Mouse (Mus musculus): ENCODE measurements around the gene I830077J02Rik. TPM values are rescaled to one million over a fixed set of nuclear protein-coding genes. Genes with fewer than 3 reads are reported as not detected.

I830077J02Rik gene
- polyA plus RNA-seq, 1 experiment from 2014 or later = 0.62 TPM

DNA sequence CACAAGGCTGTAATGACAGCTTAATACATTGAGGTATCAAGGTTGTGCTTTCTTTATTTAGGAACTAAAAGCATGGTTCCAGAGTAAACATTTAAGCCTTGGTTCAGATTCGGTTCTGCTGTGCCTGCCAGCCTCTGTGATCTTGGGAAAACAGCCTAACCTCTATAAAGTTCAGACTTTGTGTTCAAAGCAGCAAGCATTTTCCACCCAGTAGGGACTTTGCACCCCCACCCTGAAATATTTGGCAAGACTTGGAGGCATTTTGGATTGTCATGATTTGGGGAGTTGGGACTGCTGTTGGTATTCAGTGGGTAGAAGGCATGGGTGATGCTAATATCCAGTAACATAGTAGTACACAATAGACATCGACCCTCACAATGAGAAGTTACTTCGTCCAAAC, 43.5 kb downstream of the I830077J02Rik start:
- no peaks in the 10 kb centered on the region for H3K9me3 ChIP-seq (ENCODE audit: low read length)
- ATAC-seq (ENCODE audit: low FRiP score, low TSS enrichment) = no peak
- H3K27ac ChIP-seq (ENCODE audit: low read length) = no peak overlapping the region
- H3K27me3 ChIP-seq (ENCODE audit: insufficient read depth, low read length) = no peaks in the 10 kb centered on the region
- H3K36me3 ChIP-seq (ENCODE audit: insufficient read depth, low read length) = no peaks in the 10 kb centered on the region
- peaks cover 26% of the 10 kb centered on the region for H3K4me1 ChIP-seq (ENCODE audit: insufficient read depth, low read length)
- H3K4me3 ChIP-seq (ENCODE audit: low read length) = no peak overlapping the region
- H3K9ac ChIP-seq (replicated peaks; ENCODE audit: low read length) = no peak overlapping the region
- 77% methylated on average over 3 of the region's 3 CpGs for WGBS
- H3K4me2 ChIP-seq (replicated peaks; ENCODE audit: low read depth, low read length) = no peak overlapping the region

DNA sequence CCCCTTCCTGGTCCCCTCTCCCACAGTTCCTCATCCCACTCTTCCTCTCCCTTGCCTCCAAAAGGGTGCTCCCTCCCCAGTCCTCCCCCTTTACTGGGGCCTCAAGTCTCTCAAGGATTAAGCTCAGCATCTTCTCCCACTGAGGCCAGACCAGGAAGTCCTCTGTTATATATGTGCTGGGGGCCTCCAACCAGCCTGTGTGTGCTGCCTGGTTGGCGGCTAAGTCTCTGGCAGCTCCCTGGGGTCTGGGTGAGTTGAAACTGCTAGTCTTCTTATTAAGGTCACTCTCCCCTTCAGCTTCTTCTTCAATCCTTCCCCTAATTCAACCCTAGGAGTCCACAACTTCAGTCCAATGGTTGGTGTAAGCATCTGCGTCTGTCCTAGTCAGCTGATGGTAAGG, 49.4 kb downstream of the I830077J02Rik start:
- Histone ChIP-seq H3K9me3 (ENCODE audit: low read length) (no peaks in the 10 kb centered on the region), H3K9ac (replicated peaks; ENCODE audit: low read length) (no peak overlapping the region), H3K36me3 (ENCODE audit: insufficient read depth, low read length) (no peaks in the 10 kb centered on the region), H3K4me2 (replicated peaks; ENCODE audit: low read depth, low read length) (no peak overlapping the region), H3K27me3 (ENCODE audit: insufficient read depth, low read length) (no peaks in the 10 kb centered on the region), H3K27ac (ENCODE audit: low read length) (no peak overlapping the region), H3K4me3 (ENCODE audit: low read length) (no peak overlapping the region), H3K4me1 (ENCODE audit: insufficient read depth, low read length) (no peaks in the 10 kb centered on the region)
- no peak for ATAC-seq (ENCODE audit: low FRiP score, low TSS enrichment)
- WGBS = 85% methylated on average over 2 of the region's 2 CpGs

DNA sequence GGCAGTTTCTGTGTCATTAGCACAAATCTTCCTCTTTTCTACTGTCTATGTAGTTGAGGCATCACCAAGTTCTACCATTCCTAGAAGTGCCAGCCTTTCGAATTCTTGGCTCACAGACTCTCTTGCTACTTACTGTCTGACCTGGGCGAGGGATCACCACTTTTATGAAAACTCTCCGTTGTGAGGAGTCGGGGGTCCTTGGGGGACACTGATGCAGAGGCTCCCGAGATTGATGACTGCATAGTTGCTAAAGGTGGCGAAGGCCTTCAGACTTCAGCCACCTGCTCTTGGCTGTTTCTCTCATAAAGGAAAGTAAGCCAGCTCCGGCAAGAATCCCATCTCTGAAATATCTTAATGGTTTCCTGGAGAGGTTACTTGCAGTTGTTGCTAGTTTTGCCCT, 50.4 kb downstream of the I830077J02Rik start:
- Histone ChIP-seq H3K4me2 (replicated peaks; ENCODE audit: low read depth, low read length) (no peak overlapping the region), H3K36me3 (ENCODE audit: insufficient read depth, low read length) (no peaks in the 10 kb centered on the region), H3K4me1 (ENCODE audit: insufficient read depth, low read length) (no peaks in the 10 kb centered on the region), H3K9ac (replicated peaks; ENCODE audit: low read length) (no peak overlapping the region), H3K27me3 (ENCODE audit: insufficient read depth, low read length) (no peaks in the 10 kb centered on the region), H3K27ac (ENCODE audit: low read length) (no peak overlapping the region), H3K4me3 (ENCODE audit: low read length) (no peak overlapping the region), H3K9me3 (ENCODE audit: low read length) (no peaks in the 10 kb centered on the region)
- 90% methylated on average over 7 of the region's 7 CpGs for WGBS
- no peak for ATAC-seq (ENCODE audit: low FRiP score, low TSS enrichment)

DNA sequence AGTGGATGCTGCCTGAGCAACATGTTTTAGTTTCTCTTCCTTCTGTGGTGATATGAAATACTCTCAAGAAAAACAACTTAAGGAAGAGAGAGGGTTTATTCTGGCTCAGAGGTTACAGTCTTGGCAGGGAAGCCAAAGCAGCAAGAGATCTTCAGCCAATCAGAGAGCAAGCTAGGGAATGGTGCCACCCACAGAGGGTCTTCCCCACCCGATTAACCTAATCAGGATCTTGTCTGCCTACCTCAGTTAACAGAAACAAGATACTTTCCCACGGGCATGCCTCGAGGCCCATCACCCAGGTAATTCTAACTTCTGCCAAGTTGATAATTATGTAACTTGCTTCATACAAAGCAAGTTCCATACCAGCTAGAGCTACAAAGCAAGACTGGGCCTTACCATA, 52.0 kb downstream of the I830077J02Rik start:
- WGBS = 35% methylated on average over 3 of the region's 3 CpGs
- Histone ChIP-seq H3K27me3 (ENCODE audit: insufficient read depth, low read length) (no peaks in the 10 kb centered on the region), H3K27ac (ENCODE audit: low read length) (no peak overlapping the region), H3K36me3 (ENCODE audit: insufficient read depth, low read length) (no peaks in the 10 kb centered on the region), H3K9me3 (ENCODE audit: low read length) (no peaks in the 10 kb centered on the region), H3K4me2 (replicated peaks; ENCODE audit: low read depth, low read length) (no peak overlapping the region), H3K4me1 (ENCODE audit: insufficient read depth, low read length) (no peaks in the 10 kb centered on the region), H3K9ac (replicated peaks; ENCODE audit: low read length) (no peak overlapping the region), H3K4me3 (ENCODE audit: low read length) (no peak overlapping the region)
- ATAC-seq (ENCODE audit: low FRiP score, low TSS enrichment) = no peak

DNA sequence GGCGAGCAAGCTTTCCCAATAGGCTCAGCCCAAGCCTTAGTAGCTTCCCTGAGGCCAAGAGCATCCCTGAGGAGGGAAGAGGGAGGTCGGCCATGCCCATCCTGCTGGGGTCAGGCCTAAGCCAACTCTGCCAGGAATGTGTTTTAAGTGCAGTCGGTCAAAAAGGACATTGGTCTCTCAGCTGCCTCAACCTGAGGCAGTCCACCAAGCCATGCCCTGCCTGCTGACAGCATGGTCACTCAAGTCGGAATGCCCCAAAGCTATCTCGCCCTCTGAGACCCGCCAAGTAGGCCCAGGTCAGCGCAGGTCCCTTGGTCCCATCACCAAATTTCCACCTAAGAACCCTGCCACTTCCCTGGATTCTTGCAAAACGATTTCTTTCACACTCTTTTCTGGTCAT, 53.7 kb downstream of the I830077J02Rik start:
- H3K4me1 ChIP-seq (ENCODE audit: insufficient read depth, low read length) = no peaks in the 10 kb centered on the region
- H3K36me3 ChIP-seq (ENCODE audit: insufficient read depth, low read length) = no peaks in the 10 kb centered on the region
- ATAC-seq (ENCODE audit: low FRiP score, low TSS enrichment) = no peak
- no peak overlapping the region for H3K9ac ChIP-seq (replicated peaks; ENCODE audit: low read length)
- H3K27me3 ChIP-seq (ENCODE audit: insufficient read depth, low read length) = no peaks in the 10 kb centered on the region
- H3K4me2 ChIP-seq (replicated peaks; ENCODE audit: low read depth, low read length) = no peak overlapping the region
- H3K27ac ChIP-seq (ENCODE audit: low read length) = no peak overlapping the region
- WGBS = 88% methylated on average over 8 of the region's 8 CpGs
- H3K4me3 ChIP-seq (ENCODE audit: low read length) = no peak overlapping the region
- H3K9me3 ChIP-seq (ENCODE audit: low read length) = no peaks in the 10 kb centered on the region

DNA sequence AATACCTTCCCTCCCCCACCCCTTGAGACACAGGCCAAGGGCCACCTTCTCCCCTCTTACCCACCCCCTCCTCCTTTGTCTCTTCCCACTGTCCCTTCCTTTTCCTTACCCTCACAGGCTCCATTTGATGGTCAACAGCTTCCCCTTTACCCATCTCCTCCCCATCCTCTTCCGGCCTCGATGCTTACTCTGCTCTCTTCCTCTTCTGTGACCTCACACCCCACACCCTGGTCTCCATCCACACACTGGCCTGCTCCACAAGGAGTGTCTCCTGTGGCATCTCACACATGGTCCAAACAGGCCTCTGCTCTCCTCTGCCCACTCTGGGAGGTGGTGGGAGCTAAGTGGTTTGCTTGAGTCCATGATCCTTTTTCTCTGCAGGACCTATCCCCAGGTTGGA, 54.5 kb downstream of the I830077J02Rik start:
- ATAC-seq (ENCODE audit: low FRiP score, low TSS enrichment) = no peak
- no peak overlapping the region for H3K27ac ChIP-seq (ENCODE audit: low read length)
- WGBS = 90% methylated on average over 2 of the region's 2 CpGs

DNA sequence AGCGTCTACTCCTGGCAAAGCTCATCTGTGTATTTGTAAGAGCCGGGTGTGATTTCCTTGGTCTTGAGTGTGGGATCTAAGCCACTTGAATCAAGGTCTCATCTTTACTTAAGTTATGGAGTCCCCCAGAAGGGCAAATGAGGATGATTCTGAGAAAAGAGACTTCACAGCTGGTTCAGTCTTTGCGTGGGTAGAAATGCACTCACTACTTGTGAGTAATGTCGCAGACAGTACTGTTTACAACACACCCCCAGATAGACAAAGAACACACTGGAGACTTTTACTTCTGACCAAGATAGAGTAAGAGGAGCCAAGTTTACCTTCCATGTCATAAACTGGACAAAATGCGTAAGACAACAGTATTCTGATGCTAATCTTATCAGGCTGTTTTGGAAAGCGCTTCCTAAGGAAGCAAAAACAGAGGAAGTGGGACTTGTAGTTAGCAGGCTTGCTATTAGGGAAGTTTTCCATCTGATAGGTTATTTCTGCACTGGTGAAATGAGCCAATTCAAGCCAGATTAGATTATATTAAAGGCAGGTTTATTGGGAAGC, 55.1 kb downstream of the I830077J02Rik start:
- Histone ChIP-seq H3K27me3 (ENCODE audit: insufficient read depth, low read length) (no peaks in the 10 kb centered on the region), H3K27ac (ENCODE audit: low read length) (no peak overlapping the region), H3K4me3 (ENCODE audit: low read length) (no peak overlapping the region), H3K4me1 (ENCODE audit: insufficient read depth, low read length) (0 out of 2 replicates have a peak, but pooled peaks cover 5% of the 10 kb centered on the region), H3K4me2 (replicated peaks; ENCODE audit: low read depth, low read length) (no peak overlapping the region), H3K9ac (replicated peaks; ENCODE audit: low read length) (no peak overlapping the region), H3K36me3 (ENCODE audit: insufficient read depth, low read length) (no peaks in the 10 kb centered on the region), H3K9me3 (ENCODE audit: low read length) (no peaks in the 10 kb centered on the region)
- ATAC-seq (ENCODE audit: low FRiP score, low TSS enrichment) = no peak
- WGBS = 85% methylated on average over 6 of the region's 6 CpGs

More for the DNA sequence above, 54.5 kb downstream of the I830077J02Rik start:
- Histone ChIP-seq H3K36me3 (ENCODE audit: insufficient read depth, low read length) (no peaks in the 10 kb centered on the region), H3K4me2 (replicated peaks; ENCODE audit: low read depth, low read length) (no peak overlapping the region), H3K4me3 (ENCODE audit: low read length) (no peak overlapping the region), H3K4me1 (ENCODE audit: insufficient read depth, low read length) (no peaks in the 10 kb centered on the region), H3K9me3 (ENCODE audit: low read length) (no peaks in the 10 kb centered on the region), H3K9ac (replicated peaks; ENCODE audit: low read length) (no peak overlapping the region), H3K27me3 (ENCODE audit: insufficient read depth, low read length) (no peaks in the 10 kb centered on the region)

DNA sequence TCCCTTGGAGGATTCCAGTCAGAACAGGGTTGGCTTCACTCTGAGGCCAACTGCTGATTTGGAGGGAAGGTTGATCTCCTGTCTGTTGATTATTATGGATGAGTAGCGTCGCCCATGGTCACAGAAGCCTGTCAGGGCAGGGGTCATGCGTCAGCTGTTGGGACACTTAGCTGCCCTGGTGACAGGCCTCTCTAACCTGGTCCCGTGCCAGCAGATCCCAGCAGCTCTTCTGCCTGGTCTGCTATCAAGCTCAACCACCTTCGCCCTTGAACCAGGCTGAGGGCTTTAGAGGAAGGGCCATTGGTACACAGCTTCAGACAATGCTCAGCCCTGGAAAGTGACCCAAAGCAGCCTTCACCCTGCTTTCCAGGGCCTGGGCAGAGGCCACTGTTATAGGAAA, 56.4 kb downstream of the I830077J02Rik start:
- H3K27me3 ChIP-seq (ENCODE audit: insufficient read depth, low read length) = no peaks in the 10 kb centered on the region
- no peak for ATAC-seq (ENCODE audit: low FRiP score, low TSS enrichment)
- 0 out of 2 replicates have a peak, but pooled peaks cover 9% of the 10 kb centered on the region for H3K4me1 ChIP-seq (ENCODE audit: insufficient read depth, low read length)
- no peaks in the 10 kb centered on the region for H3K36me3 ChIP-seq (ENCODE audit: insufficient read depth, low read length)
- H3K9ac ChIP-seq (replicated peaks; ENCODE audit: low read length) = no peak overlapping the region
- 66% methylated on average over 5 of the region's 5 CpGs for WGBS
- no peak overlapping the region for H3K4me3 ChIP-seq (ENCODE audit: low read length)
- no peak overlapping the region for H3K27ac ChIP-seq (ENCODE audit: low read length)
- H3K9me3 ChIP-seq (ENCODE audit: low read length) = no peaks in the 10 kb centered on the region
- H3K4me2 ChIP-seq (replicated peaks; ENCODE audit: low read depth, low read length) = no peak overlapping the region

Other genes starting within 250 kb of the I830077J02Rik start
- gene Ddx20, start 245.1 kb downstream of the I830077J02Rik start, polyA plus RNA-seq (2015; fragmentation: Nextera tagmentation; extraction: Ambion mirVana) = 37.9 and 39.3 TPM in 2 replicates
- 1.3 and 1.5 TPM in 2 replicates for gene Inka2, start 228.1 kb downstream of the I830077J02Rik start, polyA plus RNA-seq (2015; fragmentation: Nextera tagmentation; extraction: Ambion mirVana)
- 99.3 and 104 TPM in 2 replicates for gene Rap1a, start 131.3 kb downstream of the I830077J02Rik start, polyA plus RNA-seq (2015; fragmentation: Nextera tagmentation; extraction: Ambion mirVana)
- gene Adora3, start 61.8 kb downstream of the I830077J02Rik start, polyA plus RNA-seq (2015; fragmentation: Nextera tagmentation; extraction: Ambion mirVana) = not detected in 2 replicates
- gene Tmigd3, start 61.8 kb downstream of the I830077J02Rik start, polyA plus RNA-seq (2015; fragmentation: Nextera tagmentation; extraction: Ambion mirVana) = not detected in 2 replicates
- 157 and 161 TPM in 2 replicates for gene Wdr77, start 26.7 kb upstream of the I830077J02Rik start, polyA plus RNA-seq (2015; fragmentation: Nextera tagmentation; extraction: Ambion mirVana)
- 535 and 587 TPM in 2 replicates for gene Atp5f1, start 27.4 kb upstream of the I830077J02Rik start, polyA plus RNA-seq (2015; fragmentation: Nextera tagmentation; extraction: Ambion mirVana)
- 1.3 and 1.7 TPM in 2 replicates for gene Ovgp1, start 41.0 kb upstream of the I830077J02Rik start, polyA plus RNA-seq (2015; fragmentation: Nextera tagmentation; extraction: Ambion mirVana)
- gene Pifo, start 82.0 kb upstream of the I830077J02Rik start, polyA plus RNA-seq (2015; fragmentation: Nextera tagmentation; extraction: Ambion mirVana) = 0.24 and 0.33 TPM in 2 replicates
- not detected in 2 replicates for gene Chil5, start 100.2 kb upstream of the I830077J02Rik start, polyA plus RNA-seq (2015; fragmentation: Nextera tagmentation; extraction: Ambion mirVana)
- not detected in 2 replicates for gene Chia1, start 180.6 kb upstream of the I830077J02Rik start, polyA plus RNA-seq (2015; fragmentation: Nextera tagmentation; extraction: Ambion mirVana)
- 0.15 and 0.21 TPM in 2 replicates for gene Chil3, start 234.9 kb upstream of the I830077J02Rik start, polyA plus RNA-seq (2015; fragmentation: Nextera tagmentation; extraction: Ambion mirVana)